9 mouse cellular contexts compared by ENCODE assay signal in genomic region chr7:24333304-24333986, GRCm38 (mm10). TPM values are rescaled to one million over a fixed set of nuclear protein-coding genes. Genes with fewer than 3 reads are reported as not detected.
DNase-seq lines count a peak whose midpoint lies in the region; ATAC-seq and TF ChIP-seq lines count a peak whose summit lies in the region.
"Had no signal": no experiment of that assay in that cellular context is flagged by ENCODE, and none has a peak within 500 bp of the region (broad histone marks: within the 10 kb centered on the region; RNA-seq: fewer than 3 reads in every experiment).

Gene Tescl (minus strand): TSS chr7:24333936.

- peaks cover 3% of the 10 kb centered on the region; the same call in 1 of the 2 replicates for H3K9me3 ChIP-seq in intestine, embryonic 14.5 days (ENCODE audit: control insufficient read depth, low read length)
- H3K9me3 ChIP-seq in intestine, postnatal 0 days (ENCODE audit: control insufficient read depth): no peaks in the 10 kb centered on the region
- peaks cover 6% of the 10 kb centered on the region; the same call in 1 of the 2 replicates for H3K9me3 ChIP-seq in heart, embryonic 16.5 days (replicated peaks; ENCODE audit: control insufficient read depth, low read length)
- H3K9me3 ChIP-seq in lung, postnatal 0 days (ENCODE audit: low read length): no peaks in the 10 kb centered on the region
- H3K9me3 ChIP-seq: midbrain, embryonic 12.5 days had no signal

- intact Hi-C loops in gastrocnemius, postnatal 14 days (cut with DNase I; ENCODE audit: low total_unique reads): no loop called here

- H3K27me3 ChIP-seq in intestine, embryonic 14.5 days (replicated peaks; ENCODE audit: control insufficient read depth, insufficient read depth, low read length): peaks cover 21% of the 10 kb centered on the region
- peaks cover 27% of the 10 kb centered on the region; the same call in 1 of the 2 replicates for H3K27me3 ChIP-seq in intestine, postnatal 0 days (replicated peaks; ENCODE audit: control insufficient read depth, insufficient read depth, low read length)
- H3K27me3 ChIP-seq in heart, embryonic 16.5 days (ENCODE audit: control insufficient read depth, insufficient read depth, low read length): peaks cover 25% of the 10 kb centered on the region
- H3K27me3 ChIP-seq in lung, postnatal 0 days (replicated peaks; ENCODE audit: insufficient read depth, low read length): no peaks in the 10 kb centered on the region; the same call in 1 of the 2 replicates

- H3K4me3 ChIP-seq in intestine, embryonic 14.5 days (ENCODE audit: low read depth, low read length): peak within 1 kb of the TSS; percentile 1; the same call in 1 of the 2 replicates
- no peak within 1 kb of the TSS for H3K4me3 ChIP-seq in intestine, postnatal 0 days (ENCODE audit: low read depth, low read length)
- peak within 1 kb of the TSS; percentile 15 for H3K4me3 ChIP-seq in heart, embryonic 16.5 days (ENCODE audit: low read length)
- H3K4me3 ChIP-seq in lung, postnatal 0 days (ENCODE audit: low read depth, low read length): no peak within 1 kb of the TSS
- H3K4me3 ChIP-seq: midbrain, embryonic 12.5 days had no signal

- H3K4me2 ChIP-seq in intestine, embryonic 14.5 days (ENCODE audit: low read length): peak within 1 kb of the TSS; percentile 34
- no peak within 1 kb of the TSS for H3K4me2 ChIP-seq in intestine, postnatal 0 days (replicated peaks; ENCODE audit: low read depth)
- peak within 1 kb of the TSS; percentile 32 for H3K4me2 ChIP-seq in heart, embryonic 16.5 days (ENCODE audit: low read depth, low read length)
- H3K4me2 ChIP-seq in lung, postnatal 0 days (replicated peaks; ENCODE audit: low read depth, low read length): 0 out of 2 replicates have a peak within 1 kb of the TSS, but pooled peaks have one; percentile 22
- H3K4me2 ChIP-seq: midbrain, embryonic 12.5 days had no signal

- TF ChIP-seq EP300 in lung, postnatal 0 days (IDR thresholded peaks at IDR 0.05): no peak

- H3K36me3 ChIP-seq in intestine, embryonic 14.5 days (ENCODE audit: control insufficient read depth, insufficient read depth, low read length): no peaks in the 10 kb centered on the region
- no peaks in the 10 kb centered on the region for H3K36me3 ChIP-seq in intestine, postnatal 0 days (ENCODE audit: control insufficient read depth, insufficient read depth)
- no peaks in the 10 kb centered on the region for H3K36me3 ChIP-seq in heart, embryonic 16.5 days (ENCODE audit: control insufficient read depth, insufficient read depth)
- H3K36me3 ChIP-seq in lung, postnatal 0 days (ENCODE audit: insufficient read depth, low read length): no peaks in the 10 kb centered on the region
- H3K36me3 ChIP-seq: midbrain, embryonic 12.5 days had no signal

- no peak for ATAC-seq in intestine, embryonic 14.5 days (replicated peaks; ENCODE audit: low FRiP score, low TSS enrichment, low read depth)
- ATAC-seq in intestine, postnatal 0 days: no peak
- no peak for ATAC-seq in heart, embryonic 16.5 days (replicated peaks; ENCODE audit: extremely low read depth, insufficient read depth, low FRiP score)
- ATAC-seq in lung, postnatal 0 days: no peak

- TF ChIP-seq CTCF in intestine, postnatal 0 days (IDR thresholded peaks at IDR 0.05; ENCODE audit: low read depth): no peak
- no peak for TF ChIP-seq CTCF in lung, postnatal 0 days (IDR thresholded peaks at IDR 0.05)

- no peak within 1 kb of the TSS for H3K27ac ChIP-seq in intestine, embryonic 14.5 days (ENCODE audit: low read depth)
- H3K27ac ChIP-seq in intestine, postnatal 0 days (ENCODE audit: low read depth, low read length): no peak within 1 kb of the TSS
- no peak within 1 kb of the TSS for H3K27ac ChIP-seq in heart, embryonic 16.5 days (ENCODE audit: low read length)
- H3K27ac ChIP-seq in lung, postnatal 0 days (ENCODE audit: low read length): no peak within 1 kb of the TSS
- H3K27ac ChIP-seq: midbrain, embryonic 12.5 days had no signal

- WGBS in intestine, embryonic 14.5 days: 42% methylated on average over 49 of the region's 49 CpGs
- 41% methylated on average over 49 of the region's 49 CpGs for WGBS in intestine, postnatal 0 days
- WGBS in heart, embryonic 16.5 days: 34% methylated on average over 49 of the region's 49 CpGs
- 39% methylated on average over 49 of the region's 49 CpGs for WGBS in lung, postnatal 0 days

- H3K4me1 ChIP-seq in intestine, embryonic 14.5 days (replicated peaks; ENCODE audit: control insufficient read depth, insufficient read depth, low read length): no peaks in the 10 kb centered on the region
- no peaks in the 10 kb centered on the region for H3K4me1 ChIP-seq in intestine, postnatal 0 days (replicated peaks; ENCODE audit: control insufficient read depth, insufficient read depth, low read length)
- H3K4me1 ChIP-seq in heart, embryonic 16.5 days (ENCODE audit: control insufficient read depth, insufficient read depth, low read length): no peaks in the 10 kb centered on the region
- H3K4me1 ChIP-seq in lung, postnatal 0 days (ENCODE audit: insufficient read depth, low read depth, low read length): no peaks in the 10 kb centered on the region
- H3K4me1 ChIP-seq: midbrain, embryonic 12.5 days had no signal

- no peak within 1 kb of the TSS for H3K9ac ChIP-seq in intestine, embryonic 14.5 days (ENCODE audit: low read length)
- H3K9ac ChIP-seq in intestine, postnatal 0 days (ENCODE audit: low read depth, low read length): no peak within 1 kb of the TSS
- no peak within 1 kb of the TSS for H3K9ac ChIP-seq in heart, embryonic 16.5 days (ENCODE audit: low read length)
- H3K9ac ChIP-seq in lung, postnatal 0 days (replicated peaks; ENCODE audit: low read depth): no peak within 1 kb of the TSS
- H3K9ac ChIP-seq: midbrain, embryonic 12.5 days had no signal

- DNase-seq in intestine, embryonic 14.5 days (ENCODE audit: low spot score): no peak
- DNase-seq in ZHBTc4 (ENCODE audit: low read depth, low spot score): peak; percentile 60
- no peak for DNase-seq in lung, postnatal 0 days (ENCODE audit: low spot score)
- DNase-seq in thymus, adult 18-20 months: no peak
- DNase-seq in frontal cortex, postnatal 25 days (ENCODE audit: low spot score in 2 of 2): no peak
- no peak for DNase-seq in gastrocnemius, postnatal 14 days

RNA-seq across cellular contexts. Expression of gene Tescl, which starts in this region (rescaled TPM):
- polyA plus RNA-seq in intestine, embryonic 14.5 days (2014; fragmentation: Nextera tagmentation; extraction: Ambion mirVana): not detected in 2 replicates
- 0.18 TPM in 1 of 2 replicates, not detected in the other for polyA plus RNA-seq in intestine, postnatal 0 days (2015; fragmentation: Nextera tagmentation; extraction: Ambion mirVana)
- polyA plus RNA-seq in heart, embryonic 16.5 days (2015; fragmentation: Nextera tagmentation; extraction: Ambion mirVana): 0.17 and 0.30 TPM in 2 replicates
- polyA plus RNA-seq in lung, postnatal 0 days (2015; fragmentation: Nextera tagmentation; extraction: Ambion mirVana): 0.27 TPM in 2 replicates
- not detected for total RNA-seq in gastrocnemius, postnatal 14 days (2021)
- polyA plus RNA-seq: midbrain, embryonic 12.5 days had no signal

Comparison
In these comparisons a context has a peak if more than half of its experiments do, and no peak if none do; other contexts are left out.
1. H3K4me3 ChIP-seq: peak in intestine, embryonic 14.5 days (single experiment) and heart, embryonic 16.5 days (single experiment); none in intestine, postnatal 0 days (single experiment) and lung, postnatal 0 days (single experiment).